Mouse (Mus musculus): ENCODE measurements around the gene Klb. TPM values are rescaled to one million over a fixed set of nuclear protein-coding genes. Genes with fewer than 3 reads are reported as not detected.

The Klb gene
- polyA plus RNA-seq, 1 experiment from 2014 or later = 0.13 TPM

- no peak overlapping the region for H3K4me2 ChIP-seq (ENCODE audit: low read depth, low read length)
- no peaks in the 10 kb centered on the region for H3K9me3 ChIP-seq (ENCODE audit: control insufficient read depth, low read length)
- ATAC-seq (ENCODE audit: low read depth) = no peak
- no peaks in the 10 kb centered on the region for H3K27me3 ChIP-seq (ENCODE audit: control insufficient read depth, insufficient read depth, low read length)
- no peak overlapping the region for H3K4me3 ChIP-seq (ENCODE audit: low read depth, low read length)
- peaks cover 19% of the 10 kb centered on the region for H3K36me3 ChIP-seq (ENCODE audit: control insufficient read depth, insufficient read depth, low read length)
- H3K4me1 ChIP-seq (ENCODE audit: control insufficient read depth, insufficient read depth, low read length) = no peaks in the 10 kb centered on the region
- 94% methylated on average over 8 of the region's 8 CpGs for WGBS
- no peak overlapping the region for H3K9ac ChIP-seq (replicated peaks; ENCODE audit: low read depth, low read length)
- H3K27ac ChIP-seq (ENCODE audit: low read depth, low read length) = no peak overlapping the region
Measured at GRCm38 (mm10) chr5:65422803-65423202, 74.7 kb downstream of the Klb start.

GRCm38 (mm10) chr5:65424215-65424614 lies 76.1 kb downstream of the Klb start:
- WGBS = 93% methylated on average over 6 of the region's 6 CpGs

GRCm38 (mm10) chr5:65425251-65425650 lies 77.1 kb downstream of the Klb start:
- Histone ChIP-seq H3K27me3 (ENCODE audit: control insufficient read depth, insufficient read depth, low read length) (no peaks in the 10 kb centered on the region), H3K9ac (replicated peaks; ENCODE audit: low read depth, low read length) (no peak overlapping the region), H3K36me3 (ENCODE audit: control insufficient read depth, insufficient read depth, low read length) (peaks cover 13% of the 10 kb centered on the region; the same call in 1 of the 2 replicates), H3K4me1 (ENCODE audit: control insufficient read depth, insufficient read depth, low read length) (no peaks in the 10 kb centered on the region), H3K9me3 (ENCODE audit: control insufficient read depth, low read length) (no peaks in the 10 kb centered on the region), H3K4me3 (ENCODE audit: low read depth, low read length) (no peak overlapping the region), H3K27ac (ENCODE audit: low read depth, low read length) (no peak overlapping the region), H3K4me2 (ENCODE audit: low read depth, low read length) (no peak overlapping the region)
- no peak for ATAC-seq (ENCODE audit: low read depth)
- WGBS = 95% methylated on average over 5 of the region's 5 CpGs

More at GRCm38 (mm10) chr5:65424215-65424614, 76.1 kb downstream of the Klb start:
- no peak overlapping the region for H3K9ac ChIP-seq (replicated peaks; ENCODE audit: low read depth, low read length)
- no peak overlapping the region for H3K27ac ChIP-seq (ENCODE audit: low read depth, low read length)
- H3K4me2 ChIP-seq (ENCODE audit: low read depth, low read length) = no peak overlapping the region
- no peak for ATAC-seq (ENCODE audit: low read depth)
- H3K4me3 ChIP-seq (ENCODE audit: low read depth, low read length) = no peak overlapping the region
- H3K27me3 ChIP-seq (ENCODE audit: control insufficient read depth, insufficient read depth, low read length) = no peaks in the 10 kb centered on the region
- peaks cover 13% of the 10 kb centered on the region; the same call in 1 of the 2 replicates for H3K36me3 ChIP-seq (ENCODE audit: control insufficient read depth, insufficient read depth, low read length)
- no peaks in the 10 kb centered on the region for H3K9me3 ChIP-seq (ENCODE audit: control insufficient read depth, low read length)
- H3K4me1 ChIP-seq (ENCODE audit: control insufficient read depth, insufficient read depth, low read length) = no peaks in the 10 kb centered on the region

GRCm38 (mm10) chr5:65428321-65428720 lies 80.2 kb downstream of the Klb start:
- H3K4me3 ChIP-seq (ENCODE audit: low read depth, low read length) = no peak overlapping the region
- no peaks in the 10 kb centered on the region for H3K4me1 ChIP-seq (ENCODE audit: control insufficient read depth, insufficient read depth, low read length)
- H3K9ac ChIP-seq (replicated peaks; ENCODE audit: low read depth, low read length) = no peak overlapping the region
- H3K27me3 ChIP-seq (ENCODE audit: control insufficient read depth, insufficient read depth, low read length) = no peaks in the 10 kb centered on the region
- 52% methylated on average over 4 of the region's 4 CpGs for WGBS
- H3K36me3 ChIP-seq (ENCODE audit: control insufficient read depth, insufficient read depth, low read length) = no peaks in the 10 kb centered on the region
- H3K9me3 ChIP-seq (ENCODE audit: control insufficient read depth, low read length) = no peaks in the 10 kb centered on the region
- ATAC-seq (ENCODE audit: low read depth) = no peak
- H3K27ac ChIP-seq (ENCODE audit: low read depth, low read length) = no peak overlapping the region
- H3K4me2 ChIP-seq (ENCODE audit: low read depth, low read length) = no peak overlapping the region

- Histone ChIP-seq H3K27ac (ENCODE audit: low read depth, low read length) (no peak overlapping the region), H3K4me1 (ENCODE audit: control insufficient read depth, insufficient read depth, low read length) (peaks cover 5% of the 10 kb centered on the region), H3K27me3 (ENCODE audit: control insufficient read depth, insufficient read depth, low read length) (no peaks in the 10 kb centered on the region), H3K4me3 (ENCODE audit: low read depth, low read length) (no peak overlapping the region), H3K9me3 (ENCODE audit: control insufficient read depth, low read length) (no peaks in the 10 kb centered on the region), H3K9ac (replicated peaks; ENCODE audit: low read depth, low read length) (no peak overlapping the region), H3K4me2 (ENCODE audit: low read depth, low read length) (no peak overlapping the region), H3K36me3 (ENCODE audit: control insufficient read depth, insufficient read depth, low read length) (no peaks in the 10 kb centered on the region)
- 92% methylated on average over 5 of the region's 5 CpGs for WGBS
- ATAC-seq (ENCODE audit: low read depth) = no peak
Measured at GRCm38 (mm10) chr5:65429441-65429840, 81.3 kb downstream of the Klb start.

Other genes with a start within 250 kb of the Klb start
- 56.9 and 68.1 TPM in 2 replicates for gene Klhl5, start 240.8 kb upstream of the Klb start, polyA plus RNA-seq (2014; fragmentation: Nextera tagmentation; extraction: Ambion mirVana)
- gene Wdr19, start 148.6 kb upstream of the Klb start, polyA plus RNA-seq (2014; fragmentation: Nextera tagmentation; extraction: Ambion mirVana) = 15.4 and 15.6 TPM in 2 replicates
- 26.5 and 31.7 TPM in 2 replicates for gene Rfc1, start 12.6 kb upstream of the Klb start, polyA plus RNA-seq (2014; fragmentation: Nextera tagmentation; extraction: Ambion mirVana)
- 605 and 660 TPM in 2 replicates for gene Rpl9, start 43.1 kb downstream of the Klb start, polyA plus RNA-seq (2014; fragmentation: Nextera tagmentation; extraction: Ambion mirVana)
- gene Lias, start 43.2 kb downstream of the Klb start, polyA plus RNA-seq (2014; fragmentation: Nextera tagmentation; extraction: Ambion mirVana) = 65.0 and 70.7 TPM in 2 replicates
- 31.3 and 40.8 TPM in 2 replicates for gene Ugdh, start 87.6 kb downstream of the Klb start, polyA plus RNA-seq (2014; fragmentation: Nextera tagmentation; extraction: Ambion mirVana)
- not detected in 2 replicates for gene Gm43552, start 144.5 kb downstream of the Klb start, polyA plus RNA-seq (2014; fragmentation: Nextera tagmentation; extraction: Ambion mirVana)
- gene Smim14, start 188.9 kb downstream of the Klb start, polyA plus RNA-seq (2014; fragmentation: Nextera tagmentation; extraction: Ambion mirVana) = 228 and 230 TPM in 2 replicates
- 143 and 179 TPM in 2 replicates for gene Ube2k, start 188.9 kb downstream of the Klb start, polyA plus RNA-seq (2014; fragmentation: Nextera tagmentation; extraction: Ambion mirVana)

Measured in neural tube, embryonic 14.5 days (tissue).